Mouse (Mus musculus) midbrain, embryonic 13.5 days (tissue): ENCODE measurements around the gene Fam129a. TPM values are rescaled to one million over a fixed set of nuclear protein-coding genes. Genes with fewer than 3 reads are reported as not detected.
A peak's percentile ranks its signal among the peaks of the same experiment; 100 is the strongest.
"Not testable (repeated sequence)": the region's sequence is repeated elsewhere in the genome, so short reads cannot be mapped to it uniquely, and the experiment has no call there.

ENCODE experiments used
- ATAC-seq: fragments of 200-750 bp; cut with Nextera tagmentation; 2 replicates; pipeline ENCODE4 v1.8.0; 2017; ENCODE audit warnings: mild to moderate bottlenecking, moderate TSS enrichment, moderate library complexity
- H3K27ac ChIP-seq: fragments of 300-500 bp; sonication (generic); 2 replicates; pipeline ENCODE4 v1.5.1; 2015; ENCODE audit warnings: inconsistent platforms, mild to moderate bottlenecking, moderate library complexity
- H3K27me3 ChIP-seq: fragments of 300-500 bp; sonication (generic); 2 replicates; pipeline ENCODE4 v1.6.1; 2015; ENCODE audit warnings: mild to moderate bottlenecking, inconsistent platforms
- H3K36me3 ChIP-seq: fragments of 300-500 bp; sonication (generic); 2 replicates; pipeline ENCODE4 v1.6.1; 2015; ENCODE audit warnings: mild to moderate bottlenecking, inconsistent platforms
- H3K4me1 ChIP-seq: fragments of 300-500 bp; sonication (generic); replicated peaks from 2 replicates; pipeline ENCODE4 v1.6.1; 2015; ENCODE audit warnings: inconsistent platforms
- H3K4me2 ChIP-seq: fragments of 300-500 bp; sonication (generic); replicated peaks from 2 replicates; pipeline ENCODE4 v1.6.1; 2015; ENCODE audit warnings: moderate library complexity, mild to moderate bottlenecking, inconsistent platforms
- H3K4me3 ChIP-seq: fragments of 300-500 bp; sonication (generic); replicated peaks from 2 replicates; pipeline ENCODE4 v1.5.1; 2015; ENCODE audit warnings: mild to moderate bottlenecking, inconsistent platforms
- H3K9ac ChIP-seq: fragments of 300-500 bp; sonication (generic); replicated peaks from 2 replicates; pipeline ENCODE4 v1.6.1; 2015; ENCODE audit warnings: mild to moderate bottlenecking, inconsistent platforms
- H3K9me3 ChIP-seq: fragments of 300-500 bp; sonication (generic); 2 replicates; pipeline ENCODE4 v1.6.1; 2016; ENCODE audit warnings: mild to moderate bottlenecking, inconsistent platforms
- WGBS: fragments of 180-500 bp; shearing (Covaris S2); methylation state at CpG from one replicate; pipeline ENCODE4 v1.1.7; 2015; 5-methylcytosine and 5-hydroxymethylcytosine counted together
- polyA plus RNA-seq: library from polyadenylated mRNA; unstranded; fragments of >200 nt; fragmentation: Nextera tagmentation; extraction: Ambion mirVana; gene quantifications from 2 replicates; pipeline ENCODE4 v1.2.1, GENCODE M21; 2015

The Fam129a gene
- polyA plus RNA-seq, 1 experiment from 2014 or later, result 0.78 TPM

- H3K27me3 ChIP-seq, result no peaks in the 10 kb centered on the region
- no peaks in the 10 kb centered on the region for H3K36me3 ChIP-seq
- H3K4me2 ChIP-seq, result no peak overlapping the region
- peaks cover 3% of the 10 kb centered on the region; the same call in 1 of the 2 replicates for H3K9me3 ChIP-seq
- H3K4me3 ChIP-seq, result no peak overlapping the region
- no peak overlapping the region for H3K9ac ChIP-seq
- ATAC-seq, result peak; percentile 70
- peaks cover 7% of the 10 kb centered on the region for H3K4me1 ChIP-seq
- WGBS, result 63% methylated on average over 13 of the region's 13 CpGs
- H3K27ac ChIP-seq, result peak overlapping the region; percentile 80
Observed at GRCm38 (mm10) chr1:151592085-151593017, 21.4 kb downstream of the Fam129a start.

- H3K27ac ChIP-seq, result no peak overlapping the region
- H3K4me3 ChIP-seq, result no peak overlapping the region
- H3K27me3 ChIP-seq, result no peaks in the 10 kb centered on the region
- H3K4me2 ChIP-seq, result no peak overlapping the region
- no peak overlapping the region for H3K9ac ChIP-seq
- 91% methylated on average over 4 of the region's 4 CpGs for WGBS
- peaks cover 3% of the 10 kb centered on the region; the same call in 1 of the 2 replicates for H3K9me3 ChIP-seq
- no peaks in the 10 kb centered on the region for H3K36me3 ChIP-seq
- ATAC-seq, result no peak
- H3K4me1 ChIP-seq, result peaks cover 7% of the 10 kb centered on the region
Observed at GRCm38 (mm10) chr1:151594906-151595305, 23.9 kb downstream of the Fam129a start.

GRCm38 (mm10) chr1:151595600-151596299 lies 24.8 kb downstream of the Fam129a start:
- Histone ChIP-seq H3K9ac (no peak overlapping the region), H3K4me2 (no peak overlapping the region), H3K9me3 (peaks cover 3% of the 10 kb centered on the region; the same call in 1 of the 2 replicates), H3K27ac (no peak overlapping the region), H3K36me3 (no peaks in the 10 kb centered on the region), H3K4me3 (no peak overlapping the region), H3K4me1 (peaks cover 7% of the 10 kb centered on the region), H3K27me3 (no peaks in the 10 kb centered on the region)
- no peak for ATAC-seq
- WGBS, result 31% methylated on average over 12 of the region's 12 CpGs

GRCm38 (mm10) chr1:151596562-151596961 lies 25.6 kb downstream of the Fam129a start:
- Histone ChIP-seq H3K4me3 (no peak overlapping the region), H3K9ac (no peak overlapping the region)
- WGBS, result 68% methylated on average over 8 of the region's 8 CpGs

GRCm38 (mm10) chr1:151597677-151598297 lies 26.8 kb downstream of the Fam129a start:
- Histone ChIP-seq H3K36me3 (no peaks in the 10 kb centered on the region), H3K27me3 (no peaks in the 10 kb centered on the region), H3K9ac (no peak overlapping the region), H3K9me3 (peaks cover 3% of the 10 kb centered on the region; the same call in 1 of the 2 replicates), H3K27ac (no peak overlapping the region), H3K4me3 (no peak overlapping the region), H3K4me2 (no peak overlapping the region), H3K4me1 (no peaks in the 10 kb centered on the region)
- WGBS, result 80% methylated on average over 6 of the region's 6 CpGs
- ATAC-seq, result no peak

More at GRCm38 (mm10) chr1:151596562-151596961, 25.6 kb downstream of the Fam129a start:
- Histone ChIP-seq H3K36me3 (no peaks in the 10 kb centered on the region), H3K27ac (no peak overlapping the region), H3K4me1 (peaks cover 5% of the 10 kb centered on the region), H3K9me3 (peaks cover 3% of the 10 kb centered on the region; the same call in 1 of the 2 replicates), H3K4me2 (no peak overlapping the region), H3K27me3 (no peaks in the 10 kb centered on the region)
- no peak for ATAC-seq

GRCm38 (mm10) chr1:151598876-151599275 lies 27.9 kb downstream of the Fam129a start:
- no peak for ATAC-seq
- no peaks in the 10 kb centered on the region for H3K4me1 ChIP-seq
- no peak overlapping the region for H3K4me3 ChIP-seq
- H3K36me3 ChIP-seq, result no peaks in the 10 kb centered on the region
- no peaks in the 10 kb centered on the region for H3K27me3 ChIP-seq
- no peak overlapping the region for H3K9ac ChIP-seq
- peaks cover 3% of the 10 kb centered on the region; the same call in 1 of the 2 replicates for H3K9me3 ChIP-seq
- 96% methylated on average over 2 of the region's 2 CpGs for WGBS
- H3K4me2 ChIP-seq, result no peak overlapping the region
- H3K27ac ChIP-seq, result no peak overlapping the region

- Histone ChIP-seq H3K27me3 (no peaks in the 10 kb centered on the region), H3K4me2 (no peak overlapping the region), H3K36me3 (no peaks in the 10 kb centered on the region), H3K4me3 (no peak overlapping the region), H3K4me1 (no peaks in the 10 kb centered on the region), H3K27ac (no peak overlapping the region), H3K9ac (no peak overlapping the region), H3K9me3 (no peaks in the 10 kb centered on the region)
- WGBS, result 86% methylated on average over 2 of the region's 2 CpGs
- ATAC-seq, result no peak
Observed at GRCm38 (mm10) chr1:151604328-151604727, 33.3 kb downstream of the Fam129a start.

- H3K4me1 ChIP-seq, H3K9ac ChIP-seq, H3K4me2 ChIP-seq, H3K4me3 ChIP-seq, H3K9me3 ChIP-seq, H3K27me3 ChIP-seq, ATAC-seq, H3K36me3 ChIP-seq, H3K27ac ChIP-seq: not testable (repeated sequence)
- WGBS, result 86% methylated on average over 3 of the region's 3 CpGs
Observed at GRCm38 (mm10) chr1:151607957-151608356, 37.0 kb downstream of the Fam129a start.

GRCm38 (mm10) chr1:151610621-151611020 lies 39.6 kb downstream of the Fam129a start:
- H3K4me2 ChIP-seq, result no peak overlapping the region
- no peaks in the 10 kb centered on the region for H3K36me3 ChIP-seq
- no peak overlapping the region for H3K9ac ChIP-seq
- H3K27me3 ChIP-seq, result no peaks in the 10 kb centered on the region
- no peak for ATAC-seq
- H3K4me3 ChIP-seq, result no peak overlapping the region
- no peaks in the 10 kb centered on the region for H3K4me1 ChIP-seq
- no peak overlapping the region for H3K27ac ChIP-seq
- no peaks in the 10 kb centered on the region for H3K9me3 ChIP-seq

GRCm38 (mm10) chr1:151614320-151614935 lies 43.4 kb downstream of the Fam129a start:
- no peaks in the 10 kb centered on the region for H3K27me3 ChIP-seq
- no peak overlapping the region for H3K4me3 ChIP-seq
- no peak overlapping the region for H3K9ac ChIP-seq
- no peaks in the 10 kb centered on the region for H3K4me1 ChIP-seq
- no peak for ATAC-seq
- WGBS, result 83% methylated on average over 10 of the region's 10 CpGs
- no peak overlapping the region for H3K27ac ChIP-seq
- H3K9me3 ChIP-seq, result no peaks in the 10 kb centered on the region
- H3K4me2 ChIP-seq, result no peak overlapping the region
- no peaks in the 10 kb centered on the region for H3K36me3 ChIP-seq

- H3K9ac ChIP-seq, result no peak overlapping the region
- no peaks in the 10 kb centered on the region for H3K27me3 ChIP-seq
- no peak overlapping the region for H3K27ac ChIP-seq
- no peak overlapping the region for H3K4me3 ChIP-seq
- 96% methylated on average over 6 of the region's 6 CpGs for WGBS
- ATAC-seq, result no peak
- no peaks in the 10 kb centered on the region for H3K9me3 ChIP-seq
- no peak overlapping the region for H3K4me2 ChIP-seq
- no peaks in the 10 kb centered on the region for H3K36me3 ChIP-seq
- no peaks in the 10 kb centered on the region for H3K4me1 ChIP-seq
Observed at GRCm38 (mm10) chr1:151615625-151616024, 44.6 kb downstream of the Fam129a start.
